Mouse (Mus musculus) olfactory bulb, adult 2 months (tissue): ENCODE data around the gene Efnb1.

Source experiments
- CTCF ChIP-seq: fragments of 200-500 bp; IDR thresholded peaks from 2 replicates; pipeline ENCODE4 v1.5.1; 2012; ENCODE audit warnings: low read depth, mild to moderate bottlenecking, low read length, moderate library complexity; ENCODE audit not compliant: insufficient read depth
- POLR2A ChIP-seq: fragments of 200-500 bp; IDR thresholded peaks from 2 replicates; pipeline ENCODE4 v1.6.1; 2012; ENCODE audit warnings: mild to moderate bottlenecking, low read depth, low read length, moderate library complexity; ENCODE audit not compliant: insufficient read depth

- no peak for TF ChIP-seq CTCF
- no peak for TF ChIP-seq POLR2A
These were observed 31.6 kb downstream of the Efnb1 start for GRCm38 (mm10) chrX:99167550-99167949.
